Mouse (Mus musculus): ENCODE measurements at regions not wholly inside any gene's neighbourhood (a gene's known extent, or its start where the extent isn't known, plus 50 kb on each side); places are given as distances from the start of the nearest gene placed in this dataset.

GRCm38 (mm10) chr4:74466081-74466480 is 223.8 kb downstream of the Kdm4c start:
- no peak for ATAC-seq (replicated peaks; ENCODE audit: insufficient number of reproducible peaks, insufficient read depth, low FRiP score, low read depth)
- WGBS: 51% methylated on average over 3 of the region's 3 CpGs
- no peaks in the 10 kb centered on the region for H3K4me1 ChIP-seq (replicated peaks)
- no peaks in the 10 kb centered on the region for H3K27me3 ChIP-seq
- H3K36me3 ChIP-seq: no peaks in the 10 kb centered on the region
- H3K27ac ChIP-seq: no peak overlapping the region
- no peak overlapping the region for H3K4me2 ChIP-seq
- H3K9me3 ChIP-seq (replicated peaks): no peaks in the 10 kb centered on the region
- no peak overlapping the region for H3K9ac ChIP-seq
- H3K4me3 ChIP-seq: no peak overlapping the region

- Histone ChIP-seq H3K4me2 (no peak overlapping the region), H3K9ac (no peak overlapping the region), H3K4me3 (no peak overlapping the region), H3K27ac (no peak overlapping the region), H3K36me3 (no peaks in the 10 kb centered on the region), H3K9me3 (replicated peaks) (no peaks in the 10 kb centered on the region), H3K4me1 (replicated peaks) (no peaks in the 10 kb centered on the region), H3K27me3 (no peaks in the 10 kb centered on the region)
- no peak for ATAC-seq (replicated peaks; ENCODE audit: insufficient number of reproducible peaks, insufficient read depth, low FRiP score, low read depth)
- WGBS: 85% methylated on average over 5 of the region's 5 CpGs
These were observed 270.2 kb downstream of the Kdm4c start for GRCm38 (mm10) chr4:74512489-74512888.

- Histone ChIP-seq H3K27ac (no peak overlapping the region), H3K9ac (no peak overlapping the region), H3K27me3 (no peaks in the 10 kb centered on the region), H3K9me3 (replicated peaks) (no peaks in the 10 kb centered on the region), H3K4me2 (no peak overlapping the region), H3K36me3 (no peaks in the 10 kb centered on the region), H3K4me1 (replicated peaks) (no peaks in the 10 kb centered on the region), H3K4me3 (no peak overlapping the region)
- 79% methylated on average over 1 of the region's 1 CpGs for WGBS
- no peak for ATAC-seq (replicated peaks; ENCODE audit: insufficient number of reproducible peaks, insufficient read depth, low FRiP score, low read depth)
These were observed 311.6 kb downstream of the Kdm4c start for GRCm38 (mm10) chr4:74553888-74554287.

GRCm38 (mm10) chr4:74563565-74563964 is 321.3 kb downstream of the Kdm4c start:
- Histone ChIP-seq H3K27me3 (no peaks in the 10 kb centered on the region), H3K4me3 (no peak overlapping the region), H3K4me2 (no peak overlapping the region), H3K4me1 (replicated peaks) (no peaks in the 10 kb centered on the region), H3K36me3 (no peaks in the 10 kb centered on the region), H3K9ac (no peak overlapping the region), H3K9me3 (replicated peaks) (no peaks in the 10 kb centered on the region), H3K27ac (no peak overlapping the region)
- WGBS: 12% methylated on average over 2 of the region's 2 CpGs
- ATAC-seq (replicated peaks; ENCODE audit: insufficient number of reproducible peaks, insufficient read depth, low FRiP score, low read depth): no peak

- ATAC-seq (replicated peaks; ENCODE audit: insufficient number of reproducible peaks, insufficient read depth, low FRiP score, low read depth): no peak
- 55% methylated on average over 1 of the region's 1 CpGs for WGBS
- H3K9me3 ChIP-seq (replicated peaks): no peaks in the 10 kb centered on the region
These were observed 344.1 kb downstream of the Kdm4c start for GRCm38 (mm10) chr4:74586400-74586799.

GRCm38 (mm10) chr4:74587125-74587524 is 344.8 kb downstream of the Kdm4c start:
- no peaks in the 10 kb centered on the region for H3K36me3 ChIP-seq
- no peak for ATAC-seq (replicated peaks; ENCODE audit: insufficient number of reproducible peaks, insufficient read depth, low FRiP score, low read depth)
- no peaks in the 10 kb centered on the region for H3K4me1 ChIP-seq (replicated peaks)
- no peak overlapping the region for H3K27ac ChIP-seq
- H3K4me2 ChIP-seq: no peak overlapping the region
- H3K4me3 ChIP-seq: no peak overlapping the region
- H3K9ac ChIP-seq: no peak overlapping the region
- no peaks in the 10 kb centered on the region for H3K9me3 ChIP-seq (replicated peaks)
- H3K27me3 ChIP-seq: no peaks in the 10 kb centered on the region

More at GRCm38 (mm10) chr4:74586400-74586799, 344.1 kb downstream of the Kdm4c start:
- H3K4me2 ChIP-seq: no peak overlapping the region
- no peaks in the 10 kb centered on the region for H3K27me3 ChIP-seq
- H3K36me3 ChIP-seq: no peaks in the 10 kb centered on the region
- H3K27ac ChIP-seq: no peak overlapping the region
- H3K4me1 ChIP-seq (replicated peaks): no peaks in the 10 kb centered on the region
- H3K4me3 ChIP-seq: no peak overlapping the region
- H3K9ac ChIP-seq: no peak overlapping the region

GRCm38 (mm10) chr4:74588761-74589160 is 346.5 kb downstream of the Kdm4c start:
- Histone ChIP-seq H3K9ac (no peak overlapping the region), H3K4me2 (no peak overlapping the region), H3K4me1 (replicated peaks) (no peaks in the 10 kb centered on the region), H3K27ac (peak overlapping the region; percentile 64), H3K4me3 (no peak overlapping the region), H3K27me3 (no peaks in the 10 kb centered on the region), H3K36me3 (no peaks in the 10 kb centered on the region), H3K9me3 (replicated peaks) (no peaks in the 10 kb centered on the region)
- ATAC-seq (replicated peaks; ENCODE audit: insufficient number of reproducible peaks, insufficient read depth, low FRiP score, low read depth): peak; percentile 80

- no peaks in the 10 kb centered on the region for H3K36me3 ChIP-seq
- no peak overlapping the region for H3K9ac ChIP-seq
- 0 out of 2 replicates have a peak overlapping the region, but pooled peaks have one; percentile 38 for H3K27ac ChIP-seq
- no peak overlapping the region for H3K4me2 ChIP-seq
- peak; percentile 67 for ATAC-seq (replicated peaks; ENCODE audit: insufficient number of reproducible peaks, insufficient read depth, low FRiP score, low read depth)
- 24% methylated on average over 3 of the region's 3 CpGs for WGBS
- H3K9me3 ChIP-seq (replicated peaks): no peaks in the 10 kb centered on the region
- peaks cover 4% of the 10 kb centered on the region; the same call in 1 of the 2 replicates for H3K4me1 ChIP-seq (replicated peaks)
- no peaks in the 10 kb centered on the region for H3K27me3 ChIP-seq
- H3K4me3 ChIP-seq: no peak overlapping the region
These were observed 370.7 kb downstream of the Kdm4c start for GRCm38 (mm10) chr4:74613032-74613431.
